Mouse (Mus musculus) liver, adult 2 months (tissue): ENCODE measurements at regions not wholly inside any gene's neighbourhood (a gene's known extent, or its start where the extent isn't known, plus 50 kb on each side); places are given as distances from the start of the nearest gene placed in this dataset.

ENCODE experiments used
- CTCF ChIP-seq: fragments of 200-500 bp; IDR thresholded peaks from 2 replicates; pipeline ENCODE4 v1.5.1; 2011; ENCODE audit warnings: low read depth, low read length, control low read depth
- POLR2A ChIP-seq: fragments of 200-500 bp; IDR thresholded peaks from 2 replicates; pipeline ENCODE4 v1.6.1; 2011; ENCODE audit warnings: low read length, control low read depth; ENCODE audit not compliant: insufficient read depth; ENCODE audit errors: extremely low read depth

GRCm38 (mm10) chr5:12809884-12810283 lies 315.3 kb upstream of the Sema3a start:
- TF ChIP-seq POLR2A (no peak), CTCF (no peak)
